Mouse (Mus musculus): Measurements from ENCODE around the gene Gm20388. TPM values are rescaled to one million over a fixed set of nuclear protein-coding genes. Genes with fewer than 3 reads are reported as not detected.

The Gm20388 gene
- polyA plus RNA-seq, 1 experiment from 2014 or later: 8.3 TPM

DNA sequence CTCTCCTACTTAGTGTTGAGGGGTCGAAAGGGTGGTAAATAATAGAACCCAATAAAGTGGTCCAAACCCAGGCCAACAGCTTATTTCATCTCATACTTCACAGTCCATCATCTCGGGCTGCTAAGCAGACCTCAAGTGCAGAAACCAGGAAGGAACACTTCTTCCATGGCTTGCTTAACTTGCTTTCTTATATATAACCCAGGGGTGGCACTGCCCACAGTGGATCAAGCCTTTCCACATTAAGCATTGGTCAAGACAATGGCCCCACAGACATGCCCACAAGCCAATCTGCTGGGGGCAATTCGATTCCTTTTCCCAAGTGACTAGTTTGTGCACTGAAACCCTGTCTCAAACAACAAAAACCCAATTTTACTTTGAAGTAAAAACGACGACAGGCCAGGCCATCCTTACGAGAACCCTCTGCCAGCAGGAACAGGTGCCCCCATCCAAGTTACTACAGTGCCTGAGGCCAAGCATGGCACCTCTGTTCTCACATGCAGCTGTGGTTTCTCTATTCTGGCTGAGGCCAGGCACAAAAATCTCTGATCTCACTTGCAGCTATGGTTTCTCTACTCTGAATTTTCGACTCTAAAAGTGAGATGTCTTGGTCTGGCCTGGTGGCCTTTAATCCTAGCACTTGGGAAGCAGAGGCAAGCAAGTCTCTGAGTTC lies 3007.9 kb downstream of the Gm20388 start:
- ATAC-seq (replicated peaks; ENCODE audit: low FRiP score, low TSS enrichment, low read depth): no peak

DNA sequence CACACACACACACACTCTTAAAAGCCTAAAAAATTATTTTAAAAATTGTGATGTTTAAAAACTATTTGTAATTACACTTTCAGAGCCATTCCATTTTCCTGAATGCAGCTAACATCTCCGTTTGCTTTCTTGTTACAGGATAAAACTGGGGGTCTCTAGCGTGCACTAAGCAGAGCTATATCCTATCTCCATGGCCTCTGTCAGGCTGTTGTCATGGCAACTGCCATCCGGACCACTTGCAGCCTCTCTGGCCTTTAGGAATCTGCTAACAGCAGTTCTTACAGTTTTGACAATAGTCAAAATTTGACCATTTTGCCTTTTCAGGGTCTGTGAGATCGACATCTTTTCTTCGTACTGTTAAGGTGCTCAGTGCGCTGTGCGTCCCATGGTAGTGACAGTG lies 3010.2 kb downstream of the Gm20388 start:
- ATAC-seq (replicated peaks; ENCODE audit: low FRiP score, low TSS enrichment, low read depth) (no peak), DNase-seq (ENCODE audit: low spot score) (no peak)
- Histone ChIP-seq H3K27me3 (replicated peaks; ENCODE audit: control insufficient read depth, insufficient read depth, low read length) (no peaks in the 10 kb centered on the region), H3K36me3 (ENCODE audit: control insufficient read depth, insufficient read depth, low read length) (peaks cover 5% of the 10 kb centered on the region; the same call in 1 of the 2 replicates), H3K4me1 (replicated peaks; ENCODE audit: control insufficient read depth, insufficient read depth, low read length) (peaks cover 28% of the 10 kb centered on the region), H3K9ac (ENCODE audit: low read length) (no peak overlapping the region), H3K4me3 (ENCODE audit: low read depth, low read length) (no peak overlapping the region), H3K9me3 (ENCODE audit: control insufficient read depth, low read length) (no peaks in the 10 kb centered on the region), H3K27ac (ENCODE audit: low read depth) (no peak overlapping the region), H3K4me2 (ENCODE audit: low read length) (no peak overlapping the region)
- 80% methylated on average over 7 of the region's 7 CpGs for WGBS

More for the DNA sequence above, 3007.9 kb downstream of the Gm20388 start:
- Histone ChIP-seq H3K36me3 (ENCODE audit: control insufficient read depth, insufficient read depth, low read length) (peaks cover 27% of the 10 kb centered on the region), H3K4me3 (ENCODE audit: low read depth, low read length) (no peak overlapping the region), H3K4me1 (replicated peaks; ENCODE audit: control insufficient read depth, insufficient read depth, low read length) (peaks cover 22% of the 10 kb centered on the region), H3K9me3 (ENCODE audit: control insufficient read depth, low read length) (no peaks in the 10 kb centered on the region), H3K27me3 (replicated peaks; ENCODE audit: control insufficient read depth, insufficient read depth, low read length) (no peaks in the 10 kb centered on the region), H3K4me2 (ENCODE audit: low read length) (no peak overlapping the region), H3K9ac (ENCODE audit: low read length) (no peak overlapping the region), H3K27ac (ENCODE audit: low read depth) (no peak overlapping the region)
- no peak for DNase-seq (ENCODE audit: low spot score)
- 74% methylated on average over 7 of the region's 7 CpGs for WGBS

DNA sequence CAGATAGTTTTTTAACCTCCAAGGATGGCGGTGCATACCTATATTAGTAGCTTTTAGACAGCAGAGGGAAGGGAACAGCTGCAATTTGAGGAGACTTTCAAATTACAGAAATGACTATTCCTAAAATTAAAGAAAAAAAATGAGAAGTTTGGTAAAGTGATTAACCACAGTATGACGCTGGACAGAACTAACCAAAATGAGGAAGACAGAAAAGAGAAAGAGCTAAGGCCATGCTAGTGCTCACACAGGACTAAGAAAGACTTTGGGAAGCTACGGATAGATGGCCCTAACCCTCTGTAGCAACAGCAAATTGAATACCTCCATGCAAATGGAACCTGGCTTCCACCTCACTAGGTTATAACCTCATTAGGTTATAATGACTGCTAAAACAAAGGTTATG lies 3012.3 kb downstream of the Gm20388 start:
- WGBS: 83% methylated on average over 3 of the region's 3 CpGs

DNA sequence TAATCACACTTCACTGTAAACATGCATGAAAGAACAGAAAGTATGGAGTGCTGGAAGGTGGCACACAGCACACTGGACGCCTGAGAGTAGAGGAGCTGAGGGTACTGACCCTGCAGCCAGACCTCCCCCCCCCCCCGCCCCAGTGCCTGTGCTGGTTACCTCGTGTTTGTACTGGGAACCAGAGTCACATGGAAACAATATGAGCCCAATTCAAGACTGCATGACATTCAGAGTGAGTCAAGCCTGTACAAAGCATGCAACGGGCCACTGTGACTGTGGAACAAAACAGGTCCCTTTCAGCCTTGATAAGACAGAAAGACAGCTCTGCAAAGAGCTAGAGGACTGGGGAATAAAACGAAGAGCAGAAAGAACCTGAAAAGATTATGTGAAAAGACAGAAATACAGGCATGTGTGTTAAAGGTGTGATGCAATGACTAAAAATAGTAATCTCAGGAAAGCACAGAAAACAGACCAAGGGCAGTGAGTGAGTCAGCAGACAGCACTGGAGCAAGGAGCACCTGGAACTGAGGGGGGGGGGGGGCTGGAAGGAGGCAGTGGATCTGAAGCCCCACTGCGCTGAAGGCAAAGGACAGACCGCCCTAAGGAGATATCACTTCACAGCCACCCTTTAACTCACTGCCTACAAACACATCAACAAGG lies 3012.9 kb downstream of the Gm20388 start:
- no peak for ATAC-seq (replicated peaks; ENCODE audit: low FRiP score, low TSS enrichment, low read depth)
- no peaks in the 10 kb centered on the region for H3K27me3 ChIP-seq (replicated peaks; ENCODE audit: control insufficient read depth, insufficient read depth, low read length)
- no peaks in the 10 kb centered on the region for H3K9me3 ChIP-seq (ENCODE audit: control insufficient read depth, low read length)
- 53% methylated on average over 7 of the region's 7 CpGs for WGBS
- peaks cover 18% of the 10 kb centered on the region for H3K4me1 ChIP-seq (replicated peaks; ENCODE audit: control insufficient read depth, insufficient read depth, low read length)
- no peak overlapping the region for H3K4me2 ChIP-seq (ENCODE audit: low read length)
- no peaks in the 10 kb centered on the region for H3K36me3 ChIP-seq (ENCODE audit: control insufficient read depth, insufficient read depth, low read length)
- H3K27ac ChIP-seq (ENCODE audit: low read depth): no peak overlapping the region; the same call in 1 of the 2 replicates
- no peak for DNase-seq (ENCODE audit: low spot score)
- no peak overlapping the region for H3K4me3 ChIP-seq (ENCODE audit: low read depth, low read length)
- no peak overlapping the region for H3K9ac ChIP-seq (ENCODE audit: low read length)

More for the DNA sequence above, 3012.3 kb downstream of the Gm20388 start:
- no peak overlapping the region for H3K9ac ChIP-seq (ENCODE audit: low read length)
- DNase-seq (ENCODE audit: low spot score) (no peak), ATAC-seq (replicated peaks; ENCODE audit: low FRiP score, low TSS enrichment, low read depth) (no peak)
- H3K4me1 ChIP-seq (replicated peaks; ENCODE audit: control insufficient read depth, insufficient read depth, low read length): peaks cover 24% of the 10 kb centered on the region
- no peaks in the 10 kb centered on the region for H3K36me3 ChIP-seq (ENCODE audit: control insufficient read depth, insufficient read depth, low read length)
- H3K4me3 ChIP-seq (ENCODE audit: low read depth, low read length): no peak overlapping the region
- H3K27ac ChIP-seq (ENCODE audit: low read depth): no peak overlapping the region
- H3K9me3 ChIP-seq (ENCODE audit: control insufficient read depth, low read length): no peaks in the 10 kb centered on the region
- H3K4me2 ChIP-seq (ENCODE audit: low read length): no peak overlapping the region
- no peaks in the 10 kb centered on the region for H3K27me3 ChIP-seq (replicated peaks; ENCODE audit: control insufficient read depth, insufficient read depth, low read length)

DNA sequence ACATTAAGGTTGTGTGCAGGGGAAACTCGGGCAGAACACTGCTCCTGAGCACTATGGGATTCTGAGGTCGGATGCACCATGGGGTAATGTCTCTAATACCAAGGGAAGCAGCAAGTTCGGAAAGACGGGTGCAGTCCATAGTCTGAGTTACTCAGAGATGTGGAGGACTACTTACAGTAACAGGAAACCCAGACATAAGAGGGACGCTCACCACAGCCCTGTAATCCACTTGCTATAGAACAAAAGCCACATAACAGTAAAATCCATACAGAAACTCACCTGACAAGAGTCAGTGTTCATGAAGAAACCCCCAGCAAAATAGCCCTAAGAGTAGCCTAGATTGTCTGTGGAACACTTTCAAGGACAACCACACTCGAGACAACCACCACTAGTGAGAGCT lies 3013.4 kb downstream of the Gm20388 start:
- DNase-seq (ENCODE audit: low spot score) (no peak), ATAC-seq (replicated peaks; ENCODE audit: low FRiP score, low TSS enrichment, low read depth) (no peak)
- H3K9ac ChIP-seq (ENCODE audit: low read length): no peak overlapping the region
- WGBS: 71% methylated on average over 6 of the region's 6 CpGs
- H3K4me1 ChIP-seq (replicated peaks; ENCODE audit: control insufficient read depth, insufficient read depth, low read length): peaks cover 15% of the 10 kb centered on the region
- no peaks in the 10 kb centered on the region for H3K27me3 ChIP-seq (replicated peaks; ENCODE audit: control insufficient read depth, insufficient read depth, low read length)
- H3K4me2 ChIP-seq (ENCODE audit: low read length): no peak overlapping the region
- no peak overlapping the region for H3K27ac ChIP-seq (ENCODE audit: low read depth)
- H3K4me3 ChIP-seq (ENCODE audit: low read depth, low read length): no peak overlapping the region
- H3K36me3 ChIP-seq (ENCODE audit: control insufficient read depth, insufficient read depth, low read length): no peaks in the 10 kb centered on the region
- no peaks in the 10 kb centered on the region for H3K9me3 ChIP-seq (ENCODE audit: control insufficient read depth, low read length)

DNA sequence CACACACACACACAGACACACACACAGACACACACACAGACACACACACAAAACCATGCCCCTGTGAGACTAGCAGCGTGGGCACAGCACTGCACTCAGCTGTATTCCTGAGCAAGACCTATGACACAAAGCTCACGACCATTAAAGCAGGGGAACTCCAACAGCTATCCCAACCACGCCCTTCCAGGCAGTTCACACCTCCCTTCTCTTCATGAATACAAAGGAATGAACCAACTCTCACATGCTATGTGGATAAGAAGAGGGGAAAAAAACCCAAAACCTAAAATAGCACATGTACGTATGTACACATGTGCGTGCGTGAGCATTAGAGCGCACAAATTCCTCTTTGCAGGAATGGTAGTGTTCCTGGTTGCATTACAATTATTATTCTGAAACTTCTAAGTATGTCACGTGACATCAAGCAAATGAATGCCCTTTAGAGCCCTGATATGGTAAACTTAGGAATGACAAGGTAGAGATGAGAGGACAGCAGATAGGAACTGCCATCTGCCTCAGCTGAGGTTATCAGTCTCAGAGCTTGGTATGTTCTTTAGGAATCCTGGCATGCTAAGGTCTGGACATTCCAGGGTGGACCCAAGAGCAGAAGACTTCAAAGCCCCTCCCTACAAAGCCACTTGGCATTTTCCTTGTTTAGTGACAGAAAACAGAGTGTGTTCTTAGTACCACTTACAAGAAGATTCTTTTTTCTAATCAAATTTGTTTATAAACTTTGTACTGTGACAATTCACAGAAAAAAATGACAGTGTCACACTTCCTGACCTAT lies 3015.5 kb downstream of the Gm20388 start:
- H3K9me3 ChIP-seq (ENCODE audit: control insufficient read depth, low read length): no peaks in the 10 kb centered on the region
- WGBS: 80% methylated on average over 8 of the region's 8 CpGs
- no peaks in the 10 kb centered on the region for H3K36me3 ChIP-seq (ENCODE audit: control insufficient read depth, insufficient read depth, low read length)
- no peak overlapping the region for H3K4me3 ChIP-seq (ENCODE audit: low read depth, low read length)
- DNase-seq (ENCODE audit: low spot score): no peak
- no peak overlapping the region for H3K9ac ChIP-seq (ENCODE audit: low read length)
- H3K4me1 ChIP-seq (replicated peaks; ENCODE audit: control insufficient read depth, insufficient read depth, low read length): peaks cover 15% of the 10 kb centered on the region
- H3K27me3 ChIP-seq (replicated peaks; ENCODE audit: control insufficient read depth, insufficient read depth, low read length): no peaks in the 10 kb centered on the region
- 0 out of 2 replicates have a peak, but pooled peaks have one; percentile 21 for ATAC-seq (replicated peaks; ENCODE audit: low FRiP score, low TSS enrichment, low read depth)
- H3K27ac ChIP-seq (ENCODE audit: low read depth): no peak overlapping the region
- H3K4me2 ChIP-seq (ENCODE audit: low read length): no peak overlapping the region

DNA sequence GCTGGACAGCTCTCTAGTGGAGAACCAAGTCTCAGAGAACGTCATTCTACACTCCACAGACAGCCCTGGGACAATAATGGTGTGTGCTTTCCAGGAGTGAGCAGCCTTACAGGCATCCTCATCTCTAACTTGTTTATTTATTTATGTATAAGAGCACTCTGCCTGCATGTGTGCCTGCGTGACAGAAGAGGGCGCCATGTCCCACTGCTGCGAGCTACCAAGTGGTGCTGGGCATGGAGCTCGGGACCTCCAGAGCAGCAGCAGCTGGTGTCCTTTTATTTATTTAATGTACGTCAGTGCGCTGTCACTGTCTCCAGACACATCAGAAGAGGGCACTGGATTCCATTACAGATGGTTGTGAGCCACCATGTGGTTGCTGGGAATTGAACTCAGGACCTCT lies 3016.1 kb downstream of the Gm20388 start:
- H3K27me3 ChIP-seq (replicated peaks; ENCODE audit: control insufficient read depth, insufficient read depth, low read length): no peaks in the 10 kb centered on the region
- H3K9me3 ChIP-seq (ENCODE audit: control insufficient read depth, low read length): no peaks in the 10 kb centered on the region
- no peak overlapping the region for H3K4me2 ChIP-seq (ENCODE audit: low read length)
- no peak overlapping the region for H3K27ac ChIP-seq (ENCODE audit: low read depth)
- H3K9ac ChIP-seq (ENCODE audit: low read length): no peak overlapping the region
- ATAC-seq (replicated peaks; ENCODE audit: low FRiP score, low TSS enrichment, low read depth) (no peak), DNase-seq (ENCODE audit: low spot score) (no peak)
- 60% methylated on average over 7 of the region's 7 CpGs for WGBS
- no peak overlapping the region for H3K4me3 ChIP-seq (ENCODE audit: low read depth, low read length)
- H3K36me3 ChIP-seq (ENCODE audit: control insufficient read depth, insufficient read depth, low read length): no peaks in the 10 kb centered on the region
- peaks cover 16% of the 10 kb centered on the region for H3K4me1 ChIP-seq (replicated peaks; ENCODE audit: control insufficient read depth, insufficient read depth, low read length)

DNA sequence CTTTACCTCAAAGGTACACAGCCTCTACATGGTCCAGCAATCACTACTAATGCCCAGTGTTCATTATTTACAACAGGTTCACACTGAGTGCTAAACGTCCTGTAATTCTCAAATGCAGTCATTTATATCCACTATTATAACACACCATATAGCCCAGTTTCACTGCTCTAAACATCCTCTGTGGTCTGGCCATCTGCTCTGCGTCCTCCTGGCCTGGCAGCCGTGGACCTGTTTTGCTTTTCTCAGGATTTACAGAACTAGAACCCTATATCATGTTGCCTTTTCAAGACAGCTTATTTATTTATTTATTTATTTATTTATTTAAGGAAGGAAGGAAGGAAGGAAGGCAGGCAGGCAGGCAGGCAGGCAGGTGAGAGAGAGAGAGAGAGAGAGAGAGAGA lies 3017.2 kb downstream of the Gm20388 start:
- DNase-seq (ENCODE audit: low spot score): no peak
- Histone ChIP-seq H3K9me3 (ENCODE audit: control insufficient read depth, low read length) (no peaks in the 10 kb centered on the region), H3K36me3 (ENCODE audit: control insufficient read depth, insufficient read depth, low read length) (no peaks in the 10 kb centered on the region), H3K9ac (ENCODE audit: low read length) (no peak overlapping the region), H3K4me3 (ENCODE audit: low read depth, low read length) (no peak overlapping the region), H3K27ac (ENCODE audit: low read depth) (no peak overlapping the region), H3K27me3 (replicated peaks; ENCODE audit: control insufficient read depth, insufficient read depth, low read length) (no peaks in the 10 kb centered on the region), H3K4me2 (ENCODE audit: low read length) (no peak overlapping the region), H3K4me1 (replicated peaks; ENCODE audit: control insufficient read depth, insufficient read depth, low read length) (peaks cover 23% of the 10 kb centered on the region)
- WGBS: 44% methylated on average over 3 of the region's 3 CpGs
- ATAC-seq (replicated peaks; ENCODE audit: low FRiP score, low TSS enrichment, low read depth): no peak
